Mouse (Mus musculus): Measurements from ENCODE around the gene Pax4. TPM values are rescaled to one million over a fixed set of nuclear protein-coding genes. Genes with fewer than 3 reads are reported as not detected.

Gene Pax4
- polyA plus RNA-seq, 1 experiment, result not detected

GRCm38 (mm10) chr6:28427096-28427839 lies 21.9 kb downstream of the Pax4 start, which contains the start of gene Fscn3:
Fscn3 (plus strand) TSS chr6:28427789.
- TF ChIP-seq TAL1 (IDR thresholded peaks at IDR 0.05; ENCODE audit: low read length) (no peak), GATA1 (IDR thresholded peaks at IDR 0.05; ENCODE audit: low read length) (no peak)

GRCm38 (mm10) chr6:28425019-28425418 lies 24.1 kb downstream of the Pax4 start:
- Histone ChIP-seq H3K9me3 (ENCODE audit: control insufficient read depth, low read length) (no peaks in the 10 kb centered on the region), H3K27me3 (ENCODE audit: control insufficient read depth) (no peaks in the 10 kb centered on the region), H3K4me3 (replicated peaks) (peak overlapping the region; percentile 79), H3K4me1 (ENCODE audit: control insufficient read depth) (peaks cover 66% of the 10 kb centered on the region), H3K36me3 (ENCODE audit: control insufficient read depth) (peaks cover 59% of the 10 kb centered on the region)
- TF ChIP-seq TAL1 (IDR thresholded peaks at IDR 0.05; ENCODE audit: low read length) (no peak), GATA1 (IDR thresholded peaks at IDR 0.05; ENCODE audit: low read length) (no peak)

More at GRCm38 (mm10) chr6:28427096-28427839, 21.9 kb downstream of the Pax4 start, which contains the start of gene Fscn3:
- Histone ChIP-seq H3K4me3 (replicated peaks) (peak within 1 kb of the TSS; percentile 17), H3K9me3 (ENCODE audit: control insufficient read depth, low read length) (no peaks in the 10 kb centered on the region), H3K36me3 (ENCODE audit: control insufficient read depth) (peaks cover 57% of the 10 kb centered on the region), H3K4me1 (ENCODE audit: control insufficient read depth) (peaks cover 62% of the 10 kb centered on the region), H3K27me3 (ENCODE audit: control insufficient read depth) (no peaks in the 10 kb centered on the region)

- Histone ChIP-seq H3K27me3 (ENCODE audit: control insufficient read depth) (no peaks in the 10 kb centered on the region), H3K4me1 (ENCODE audit: control insufficient read depth) (peaks cover 71% of the 10 kb centered on the region), H3K36me3 (ENCODE audit: control insufficient read depth) (peaks cover 65% of the 10 kb centered on the region), H3K4me3 (replicated peaks) (peak overlapping the region; percentile 79), H3K9me3 (ENCODE audit: control insufficient read depth, low read length) (no peaks in the 10 kb centered on the region)
- TF ChIP-seq GATA1 (IDR thresholded peaks at IDR 0.05; ENCODE audit: low read length), result peak; percentile 96
- peak; percentile 89 for TF ChIP-seq TAL1 (IDR thresholded peaks at IDR 0.05; ENCODE audit: low read length)
These were observed 25.1 kb downstream of the Pax4 start for GRCm38 (mm10) chr6:28423767-28424695.

- peaks cover 69% of the 10 kb centered on the region for H3K36me3 ChIP-seq (ENCODE audit: control insufficient read depth)
- no peaks in the 10 kb centered on the region for H3K9me3 ChIP-seq (ENCODE audit: control insufficient read depth, low read length)
- H3K4me3 ChIP-seq (replicated peaks), result peak within 1 kb of the TSS; percentile 79
- peaks cover 73% of the 10 kb centered on the region for H3K4me1 ChIP-seq (ENCODE audit: control insufficient read depth)
- TF ChIP-seq GATA1 (IDR thresholded peaks at IDR 0.05; ENCODE audit: low read length) (no peak), TAL1 (IDR thresholded peaks at IDR 0.05; ENCODE audit: low read length) (no peak)
- no peaks in the 10 kb centered on the region for H3K27me3 ChIP-seq (ENCODE audit: control insufficient read depth)
These were observed 25.8 kb downstream of the Pax4 start, which contains the start of gene Arf5 for GRCm38 (mm10) chr6:28423313-28423712. Arf5 (plus strand) TSS chr6:28423560.

GRCm38 (mm10) chr6:28422651-28423290 lies 26.4 kb downstream of the Pax4 start:
- H3K4me1 ChIP-seq (ENCODE audit: control insufficient read depth), result peaks cover 72% of the 10 kb centered on the region
- H3K4me3 ChIP-seq (replicated peaks), result peak overlapping the region; percentile 79
- TF ChIP-seq TAL1 (IDR thresholded peaks at IDR 0.05; ENCODE audit: low read length) (no peak), GATA1 (IDR thresholded peaks at IDR 0.05; ENCODE audit: low read length) (no peak)
- peaks cover 69% of the 10 kb centered on the region for H3K36me3 ChIP-seq (ENCODE audit: control insufficient read depth)
- no peaks in the 10 kb centered on the region for H3K9me3 ChIP-seq (ENCODE audit: control insufficient read depth, low read length)
- H3K27me3 ChIP-seq (ENCODE audit: control insufficient read depth), result no peaks in the 10 kb centered on the region

- H3K9me3 ChIP-seq (ENCODE audit: control insufficient read depth, low read length), result no peaks in the 10 kb centered on the region
- peak overlapping the region; percentile 81 for H3K4me3 ChIP-seq (replicated peaks)
- H3K27me3 ChIP-seq (ENCODE audit: control insufficient read depth), result no peaks in the 10 kb centered on the region
- H3K36me3 ChIP-seq (ENCODE audit: control insufficient read depth), result peaks cover 67% of the 10 kb centered on the region
- peaks cover 65% of the 10 kb centered on the region for H3K4me1 ChIP-seq (ENCODE audit: control insufficient read depth)
- peak; percentile 65 for TF ChIP-seq GATA1 (IDR thresholded peaks at IDR 0.05; ENCODE audit: low read length)
- TF ChIP-seq TAL1 (IDR thresholded peaks at IDR 0.05; ENCODE audit: low read length), result no peak
These were observed 27.6 kb downstream of the Pax4 start for GRCm38 (mm10) chr6:28421469-28422000.

- Histone ChIP-seq H3K9me3 (ENCODE audit: control insufficient read depth, low read length) (no peaks in the 10 kb centered on the region), H3K4me3 (replicated peaks) (peak overlapping the region; percentile 81), H3K27me3 (ENCODE audit: control insufficient read depth) (no peaks in the 10 kb centered on the region), H3K36me3 (ENCODE audit: control insufficient read depth) (peaks cover 65% of the 10 kb centered on the region), H3K4me1 (ENCODE audit: control insufficient read depth) (peaks cover 59% of the 10 kb centered on the region)
- TF ChIP-seq GATA1 (IDR thresholded peaks at IDR 0.05; ENCODE audit: low read length) (no peak), TAL1 (IDR thresholded peaks at IDR 0.05; ENCODE audit: low read length) (no peak)
These were observed 28.3 kb downstream of the Pax4 start for GRCm38 (mm10) chr6:28420865-28421264.

GRCm38 (mm10) chr6:28420361-28420760 lies 28.8 kb downstream of the Pax4 start:
- Histone ChIP-seq H3K4me1 (ENCODE audit: control insufficient read depth) (peaks cover 54% of the 10 kb centered on the region), H3K27me3 (ENCODE audit: control insufficient read depth) (no peaks in the 10 kb centered on the region), H3K36me3 (ENCODE audit: control insufficient read depth) (peaks cover 65% of the 10 kb centered on the region), H3K4me3 (replicated peaks) (peak overlapping the region; percentile 81), H3K9me3 (ENCODE audit: control insufficient read depth, low read length) (no peaks in the 10 kb centered on the region)
- TF ChIP-seq TAL1 (IDR thresholded peaks at IDR 0.05; ENCODE audit: low read length) (no peak), GATA1 (IDR thresholded peaks at IDR 0.05; ENCODE audit: low read length) (no peak)
